Mouse (Mus musculus) MEL (cell line): ENCODE results near the gene Slc39a11.

ENCODE experiments used
- CTCF ChIP-seq, 3 experiments: IDR thresholded peaks in 2 of 3; conservative IDR thresholded peaks in 1 of 3; 2 replicates each; pipeline ENCODE4 v1.5.1; 2011 to 2012; ENCODE audit warnings: low read length in 3 of 3, low read depth in 2 of 3, mild to moderate bottlenecking in 2 of 3, improper control_type of control experiment in 1 of 3, inconsistent platforms in 1 of 3, mixed read lengths in 1 of 3, moderate library complexity in 1 of 3; ENCODE audit not compliant: control insufficient read depth in 1 of 3, insufficient read depth in 1 of 3, poor library complexity in 1 of 3, severe bottlenecking in 1 of 3
- E2F4 ChIP-seq: IDR thresholded peaks from 2 replicates; pipeline ENCODE4 v1.6.1; 2011; ENCODE audit warnings: low read depth, low read length, improper control_type of control experiment, borderline replicate concordance
- EP300 ChIP-seq, 2 experiments: IDR thresholded peaks; 2 replicates each; pipeline ENCODE4 v1.6.1; 2011; ENCODE audit warnings: improper control_type of control experiment in 2 of 2, low read length in 2 of 2, low read depth in 1 of 2, mild to moderate bottlenecking in 1 of 2
- ETS1 ChIP-seq: IDR thresholded peaks from 2 replicates; pipeline ENCODE4 v1.6.1; 2012; ENCODE audit warnings: low read depth, mild to moderate bottlenecking, inconsistent platforms, low read length, improper control_type of control experiment, moderate library complexity
- MXI1 ChIP-seq: IDR thresholded peaks from 2 replicates; pipeline ENCODE4 v1.6.1; 2011; ENCODE audit warnings: mild to moderate bottlenecking, low read depth, low read length, improper control_type of control experiment
- POLR2AphosphoS2 ChIP-seq: IDR thresholded peaks from 2 replicates; pipeline ENCODE4 v1.6.1; 2011; ENCODE audit warnings: low read length, improper control_type of control experiment
- USF1 ChIP-seq: IDR thresholded peaks from 2 replicates; pipeline ENCODE4 v1.6.1; 2014; ENCODE audit warnings: low read depth, mild to moderate bottlenecking, inconsistent platforms, low read length, improper control_type of control experiment, moderate library complexity

GRCm38 (mm10) chr11:113512976-113513375 lies 136.9 kb downstream of the Slc39a11 start:
- no peak for TF ChIP-seq E2F4
- TF ChIP-seq MXI1 = no peak
- no peak for TF ChIP-seq POLR2AphosphoS2
- TF ChIP-seq CTCF (IDR thresholded peaks at IDR 0.05 in 2 of 3, conservative IDR thresholded peaks at IDR 0.05 in 1 of 3; ENCODE audit: control insufficient read depth in 1 of 3, insufficient read depth in 1 of 3, low read depth in 2 of 3, low read length in 3 of 3, poor library complexity in 1 of 3, severe bottlenecking in 1 of 3) = no peak
- TF ChIP-seq USF1 = no peak
- no peak for TF ChIP-seq EP300 (IDR thresholded peaks at IDR 0.05; ENCODE audit: low read depth in 1 of 2, low read length in 2 of 2)
- TF ChIP-seq ETS1 = no peak
